Mouse (Mus musculus) embryonic facial prominence, embryonic 11.5 days (tissue): Measurements from ENCODE around the gene Lmf2. TPM values are rescaled to one million over a fixed set of nuclear protein-coding genes. Genes with fewer than 3 reads are reported as not detected.
A peak's percentile ranks its signal among the peaks of the same experiment; 100 is the strongest.

Experiments
- ATAC-seq: fragments of 200-750 bp; cut with Nextera tagmentation; replicated peaks from 2 replicates; pipeline ENCODE4 v1.8.0; 2017; ENCODE audit warnings: low read depth; ENCODE audit not compliant: insufficient number of reproducible peaks, low FRiP score, low TSS enrichment
- DNase-seq: peaks from one replicate; pipeline ENCODE4 v3.0.0-alpha.2; 2015; ENCODE audit warnings: low spot score
- H3K27ac ChIP-seq: fragments of 300-500 bp; sonication (generic); replicated peaks from 2 replicates; pipeline ENCODE4 v1.5.1; 2014; ENCODE audit warnings: mild to moderate bottlenecking, low read depth, low read length, control low read depth
- H3K27me3 ChIP-seq: fragments of 300-500 bp; sonication (generic); 2 replicates; pipeline ENCODE4 v1.6.1; 2014; ENCODE audit warnings: mild to moderate bottlenecking, low read length, moderate library complexity, mixed read lengths; ENCODE audit not compliant: control insufficient read depth, insufficient read depth
- H3K36me3 ChIP-seq: fragments of 300-500 bp; sonication (generic); replicated peaks from 2 replicates; pipeline ENCODE4 v1.6.1; 2014; ENCODE audit warnings: low read depth, mild to moderate bottlenecking, low read length, moderate library complexity, mixed read lengths; ENCODE audit not compliant: control insufficient read depth, insufficient read depth
- H3K4me1 ChIP-seq: fragments of 300-500 bp; sonication (generic); 2 replicates; pipeline ENCODE4 v1.6.1; 2014; ENCODE audit warnings: low read length, mixed read lengths; ENCODE audit not compliant: control insufficient read depth, insufficient read depth
- H3K4me2 ChIP-seq: fragments of 300-500 bp; sonication (generic); 2 replicates; pipeline ENCODE4 v1.6.1; 2014; ENCODE audit warnings: low read depth, mild to moderate bottlenecking, control low read depth, low read length, moderate library complexity
- H3K4me3 ChIP-seq: fragments of 300-500 bp; sonication (generic); 2 replicates; pipeline ENCODE4 v1.5.1; 2014; ENCODE audit warnings: low read depth, low read length, control low read depth
- H3K9ac ChIP-seq: fragments of 300-500 bp; sonication (generic); replicated peaks from 2 replicates; pipeline ENCODE4 v1.6.1; 2014; ENCODE audit warnings: mild to moderate bottlenecking, control low read depth, low read length
- H3K9me3 ChIP-seq: fragments of 300-500 bp; sonication (generic); replicated peaks from 2 replicates; pipeline ENCODE4 v1.6.1; 2016; ENCODE audit warnings: mild to moderate bottlenecking, low read length, inconsistent platforms, mixed read lengths; ENCODE audit not compliant: control insufficient read depth
- WGBS: fragments of 180-500 bp; shearing (Covaris S2); extraction: QIAGEN DNeasy Blood & Tissue Kit; methylation state at CpG from one replicate; pipeline ENCODE4 v1.1.7; 2014; 5-methylcytosine and 5-hydroxymethylcytosine counted together
- polyA plus RNA-seq: library from polyadenylated mRNA; unstranded; fragments of >200 nt; fragmentation: Nextera tagmentation; extraction: Ambion mirVana; gene quantifications from 2 replicates; pipeline ENCODE4 v1.2.1, GENCODE M21; 2014

Gene Lmf2
- polyA plus RNA-seq, 1 experiment from 2014 or later: 21.6 TPM

GRCm38 (mm10) chr15:89363051-89363450 is 7.6 kb upstream of the Lmf2 start:
- Histone ChIP-seq H3K4me2 (no peak overlapping the region), H3K36me3 (peaks cover 8% of the 10 kb centered on the region), H3K9ac (no peak overlapping the region), H3K9me3 (no peaks in the 10 kb centered on the region), H3K27ac (no peak overlapping the region), H3K4me1 (no peaks in the 10 kb centered on the region), H3K4me3 (no peak overlapping the region), H3K27me3 (no peaks in the 10 kb centered on the region)
- WGBS: 92% methylated on average over 7 of the region's 7 CpGs
- ATAC-seq (no peak), DNase-seq (no peak)

- Histone ChIP-seq H3K4me3 (no peak overlapping the region), H3K9ac (no peak overlapping the region), H3K4me2 (no peak overlapping the region), H3K4me1 (no peaks in the 10 kb centered on the region), H3K9me3 (no peaks in the 10 kb centered on the region), H3K27me3 (no peaks in the 10 kb centered on the region), H3K36me3 (peaks cover 4% of the 10 kb centered on the region), H3K27ac (no peak overlapping the region)
- DNase-seq (no peak), ATAC-seq (no peak)
- WGBS: 89% methylated on average over 3 of the region's 3 CpGs
Measured at GRCm38 (mm10) chr15:89358784-89359183, 3.3 kb upstream of the Lmf2 start.

- peak overlapping the region; percentile 63 for H3K4me3 ChIP-seq
- DNase-seq (peak; percentile 98), ATAC-seq (peak; percentile 64)
- H3K4me2 ChIP-seq: peak overlapping the region; percentile 32
- H3K27ac ChIP-seq: peak overlapping the region; percentile 68
- H3K9ac ChIP-seq: peak overlapping the region; percentile 86
- WGBS: 1% methylated on average over 15 of the region's 15 CpGs
- H3K9me3 ChIP-seq: no peaks in the 10 kb centered on the region
- no peaks in the 10 kb centered on the region for H3K27me3 ChIP-seq
- H3K36me3 ChIP-seq: peaks cover 12% of the 10 kb centered on the region
- H3K4me1 ChIP-seq: no peaks in the 10 kb centered on the region
Measured at GRCm38 (mm10) chr15:89356372-89356771, 913 bp upstream of the Lmf2 start.

- Histone ChIP-seq H3K4me1 (no peaks in the 10 kb centered on the region), H3K9ac (peak overlapping the region; percentile 86), H3K36me3 (peaks cover 8% of the 10 kb centered on the region), H3K9me3 (no peaks in the 10 kb centered on the region), H3K4me3 (peak overlapping the region; percentile 63), H3K27me3 (no peaks in the 10 kb centered on the region), H3K27ac (no peak overlapping the region), H3K4me2 (peak overlapping the region; percentile 67)
- ATAC-seq: no peak
- no peak for DNase-seq
- WGBS: 85% methylated on average over 7 of the region's 7 CpGs
Measured at GRCm38 (mm10) chr15:89354455-89354854, 1.0 kb downstream of the Lmf2 start.

- H3K36me3 ChIP-seq: peaks cover 8% of the 10 kb centered on the region
- H3K27ac ChIP-seq: no peak overlapping the region
- H3K4me3 ChIP-seq: no peak overlapping the region
- 96% methylated on average over 16 of the region's 16 CpGs for WGBS
- DNase-seq: no peak
- no peaks in the 10 kb centered on the region for H3K4me1 ChIP-seq
- no peaks in the 10 kb centered on the region for H3K27me3 ChIP-seq
- no peak overlapping the region for H3K9ac ChIP-seq
- no peaks in the 10 kb centered on the region for H3K9me3 ChIP-seq
- H3K4me2 ChIP-seq: no peak overlapping the region
- no peak for ATAC-seq
Measured at GRCm38 (mm10) chr15:89353837-89354236, 1.6 kb downstream of the Lmf2 start.

- Histone ChIP-seq H3K9me3 (no peaks in the 10 kb centered on the region), H3K4me2 (no peak overlapping the region), H3K4me3 (no peak overlapping the region), H3K36me3 (peaks cover 8% of the 10 kb centered on the region), H3K27ac (no peak overlapping the region), H3K4me1 (no peaks in the 10 kb centered on the region), H3K9ac (no peak overlapping the region), H3K27me3 (no peaks in the 10 kb centered on the region)
- ATAC-seq (no peak), DNase-seq (no peak)
- 97% methylated on average over 12 of the region's 12 CpGs for WGBS
Measured at GRCm38 (mm10) chr15:89352795-89353194, 2.7 kb downstream of the Lmf2 start.

GRCm38 (mm10) chr15:89352054-89352453 is 3.4 kb downstream of the Lmf2 start:
- no peak overlapping the region for H3K9ac ChIP-seq
- DNase-seq: no peak
- H3K9me3 ChIP-seq: no peaks in the 10 kb centered on the region
- ATAC-seq: no peak
- H3K4me3 ChIP-seq: no peak overlapping the region
- 94% methylated on average over 14 of the region's 14 CpGs for WGBS
- H3K27me3 ChIP-seq: no peaks in the 10 kb centered on the region
- H3K36me3 ChIP-seq: peaks cover 8% of the 10 kb centered on the region
- H3K4me2 ChIP-seq: no peak overlapping the region
- no peak overlapping the region for H3K27ac ChIP-seq
- no peaks in the 10 kb centered on the region for H3K4me1 ChIP-seq

GRCm38 (mm10) chr15:89351302-89351701 is 4.2 kb downstream of the Lmf2 start:
- Histone ChIP-seq H3K9ac (no peak overlapping the region), H3K27ac (no peak overlapping the region), H3K27me3 (no peaks in the 10 kb centered on the region), H3K36me3 (peaks cover 8% of the 10 kb centered on the region), H3K4me3 (no peak overlapping the region), H3K4me1 (no peaks in the 10 kb centered on the region), H3K9me3 (no peaks in the 10 kb centered on the region), H3K4me2 (no peak overlapping the region)
- no peak for ATAC-seq
- WGBS: 86% methylated on average over 15 of the region's 15 CpGs
- no peak for DNase-seq
